Mouse (Mus musculus): ENCODE measurements around the gene Psma6. TPM values are rescaled to one million over a fixed set of nuclear protein-coding genes. Genes with fewer than 3 reads are reported as not detected.

Psma6 gene
- polyA plus RNA-seq, 1 experiment = 140 TPM

- TF ChIP-seq POLR2A (IDR thresholded peaks at IDR 0.05; ENCODE audit: borderline replicate concordance, low read depth, low read length) (no peak), CTCF (IDR thresholded peaks at IDR 0.05; ENCODE audit: low read depth, low read length) (no peak)
- no peak overlapping the region for H3K4me3 ChIP-seq (ENCODE audit: insufficient read depth, low read length)
- no peak overlapping the region; the same call in 1 of the 2 replicates for H3K27ac ChIP-seq (ENCODE audit: insufficient read depth, low read depth, low read length)
- H3K4me1 ChIP-seq (ENCODE audit: control insufficient read depth, insufficient read depth, low read length) = peaks cover 38% of the 10 kb centered on the region
Observed at GRCm38 (mm10) chr12:55433802-55434435, 49.9 kb downstream of the Psma6 start.

- Histone ChIP-seq H3K4me1 (ENCODE audit: control insufficient read depth, insufficient read depth, low read length) (peaks cover 28% of the 10 kb centered on the region), H3K27ac (ENCODE audit: insufficient read depth, low read depth, low read length) (no peak overlapping the region), H3K4me3 (ENCODE audit: insufficient read depth, low read length) (no peak overlapping the region)
- TF ChIP-seq CTCF (IDR thresholded peaks at IDR 0.05; ENCODE audit: low read depth, low read length) = no peak
- no peak for TF ChIP-seq POLR2A (IDR thresholded peaks at IDR 0.05; ENCODE audit: borderline replicate concordance, low read depth, low read length)
Observed at GRCm38 (mm10) chr12:55435080-55435479, 51.1 kb downstream of the Psma6 start.

- Histone ChIP-seq H3K4me3 (ENCODE audit: insufficient read depth, low read length) (no peak overlapping the region), H3K4me1 (ENCODE audit: control insufficient read depth, insufficient read depth, low read length) (peaks cover 23% of the 10 kb centered on the region), H3K27ac (ENCODE audit: insufficient read depth, low read depth, low read length) (no peak overlapping the region)
- no peak for TF ChIP-seq POLR2A (IDR thresholded peaks at IDR 0.05; ENCODE audit: borderline replicate concordance, low read depth, low read length)
- TF ChIP-seq CTCF (IDR thresholded peaks at IDR 0.05; ENCODE audit: low read depth, low read length) = no peak
Observed at GRCm38 (mm10) chr12:55437122-55437826, 53.3 kb downstream of the Psma6 start.

- Histone ChIP-seq H3K27ac (ENCODE audit: insufficient read depth, low read depth, low read length) (no peak overlapping the region), H3K4me3 (ENCODE audit: insufficient read depth, low read length) (no peak overlapping the region), H3K4me1 (ENCODE audit: control insufficient read depth, insufficient read depth, low read length) (peaks cover 28% of the 10 kb centered on the region)
- TF ChIP-seq CTCF (IDR thresholded peaks at IDR 0.05; ENCODE audit: low read depth, low read length) (no peak), POLR2A (IDR thresholded peaks at IDR 0.05; ENCODE audit: borderline replicate concordance, low read depth, low read length) (no peak)
Observed at GRCm38 (mm10) chr12:55438058-55438457, 54.0 kb downstream of the Psma6 start.

GRCm38 (mm10) chr12:55438611-55439137 is 54.7 kb downstream of the Psma6 start:
- peaks cover 31% of the 10 kb centered on the region for H3K4me1 ChIP-seq (ENCODE audit: control insufficient read depth, insufficient read depth, low read length)
- no peak overlapping the region for H3K27ac ChIP-seq (ENCODE audit: insufficient read depth, low read depth, low read length)
- H3K4me3 ChIP-seq (ENCODE audit: insufficient read depth, low read length) = no peak overlapping the region
- TF ChIP-seq POLR2A (IDR thresholded peaks at IDR 0.05; ENCODE audit: borderline replicate concordance, low read depth, low read length) (no peak), CTCF (IDR thresholded peaks at IDR 0.05; ENCODE audit: low read depth, low read length) (no peak)

- H3K27ac ChIP-seq (ENCODE audit: insufficient read depth, low read depth, low read length) = no peak overlapping the region
- TF ChIP-seq POLR2A (IDR thresholded peaks at IDR 0.05; ENCODE audit: borderline replicate concordance, low read depth, low read length) = no peak
- TF ChIP-seq CTCF (IDR thresholded peaks at IDR 0.05; ENCODE audit: low read depth, low read length) = no peak
- H3K4me1 ChIP-seq (ENCODE audit: control insufficient read depth, insufficient read depth, low read length) = peaks cover 26% of the 10 kb centered on the region
Observed at GRCm38 (mm10) chr12:55440416-55440815, 56.4 kb downstream of the Psma6 start.

GRCm38 (mm10) chr12:55442245-55442644 is 58.2 kb downstream of the Psma6 start:
- Histone ChIP-seq H3K4me3 (ENCODE audit: insufficient read depth, low read length) (no peak overlapping the region), H3K27ac (ENCODE audit: insufficient read depth, low read depth, low read length) (no peak overlapping the region), H3K4me1 (ENCODE audit: control insufficient read depth, insufficient read depth, low read length) (peaks cover 30% of the 10 kb centered on the region)
- TF ChIP-seq POLR2A (IDR thresholded peaks at IDR 0.05; ENCODE audit: borderline replicate concordance, low read depth, low read length) (no peak), CTCF (IDR thresholded peaks at IDR 0.05; ENCODE audit: low read depth, low read length) (no peak)

More at GRCm38 (mm10) chr12:55440416-55440815, 56.4 kb downstream of the Psma6 start:
- H3K4me3 ChIP-seq (ENCODE audit: insufficient read depth, low read length) = no peak overlapping the region

GRCm38 (mm10) chr12:55442861-55443850 is 59.1 kb downstream of the Psma6 start:
- TF ChIP-seq POLR2A (IDR thresholded peaks at IDR 0.05; ENCODE audit: borderline replicate concordance, low read depth, low read length) = no peak
- TF ChIP-seq CTCF (IDR thresholded peaks at IDR 0.05; ENCODE audit: low read depth, low read length) = no peak
- H3K4me3 ChIP-seq (ENCODE audit: insufficient read depth, low read length) = no peak overlapping the region
- peaks cover 31% of the 10 kb centered on the region for H3K4me1 ChIP-seq (ENCODE audit: control insufficient read depth, insufficient read depth, low read length)
- H3K27ac ChIP-seq (ENCODE audit: insufficient read depth, low read depth, low read length) = no peak overlapping the region

- TF ChIP-seq CTCF (IDR thresholded peaks at IDR 0.05; ENCODE audit: low read depth, low read length) = no peak
- TF ChIP-seq POLR2A (IDR thresholded peaks at IDR 0.05; ENCODE audit: borderline replicate concordance, low read depth, low read length) = no peak
- no peak overlapping the region for H3K4me3 ChIP-seq (ENCODE audit: insufficient read depth, low read length)
- H3K27ac ChIP-seq (ENCODE audit: insufficient read depth, low read depth, low read length) = no peak overlapping the region
- peaks cover 31% of the 10 kb centered on the region for H3K4me1 ChIP-seq (ENCODE audit: control insufficient read depth, insufficient read depth, low read length)
Observed at GRCm38 (mm10) chr12:55444031-55444451, 60.0 kb downstream of the Psma6 start.
